Mouse (Mus musculus): ENCODE data around the gene Zp2.

DNA sequence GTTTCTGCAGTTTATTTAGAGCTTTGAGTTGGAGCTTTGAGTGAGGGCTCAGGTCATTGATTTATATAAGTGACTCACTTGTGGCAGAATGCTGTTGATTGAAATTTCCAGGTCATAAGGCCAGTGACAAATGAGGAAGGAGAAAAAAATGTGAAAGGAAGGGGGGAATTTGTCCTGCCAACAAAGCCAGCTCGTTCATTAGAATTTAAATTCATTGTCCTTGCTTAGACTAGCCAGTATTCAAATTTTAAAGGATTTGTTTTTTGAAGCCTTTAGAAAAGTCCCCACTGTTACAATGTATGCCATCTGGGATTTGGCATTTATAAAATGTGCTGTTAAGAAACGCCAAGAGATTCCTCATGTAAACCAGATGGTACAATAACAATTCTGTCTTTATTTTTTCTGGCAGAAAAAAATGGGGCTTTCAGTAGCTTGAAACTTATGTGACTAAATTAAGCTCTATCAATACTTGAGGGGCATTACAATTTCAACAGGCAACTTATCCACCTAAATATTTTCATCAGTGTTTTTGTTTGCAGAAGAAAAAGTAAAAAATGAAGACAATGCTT is 11.8 kb upstream of the Zp2 start:
- TF ChIP-seq GATA1 (IDR thresholded peaks at IDR 0.05; ENCODE audit: low read length) = no peak
- no peak for TF ChIP-seq TAL1 (IDR thresholded peaks at IDR 0.05; ENCODE audit: low read length)
